Mouse (Mus musculus) thymus, postnatal 10 days (tissue): ENCODE results near the gene Ankrd26.

Experiments
- DNase-seq, 2 experiments: peaks; one replicate each; pipeline ENCODE4 v3.0.0; 2021; ENCODE audit warnings: low spot score in 2 of 2

The Ankrd26 gene

DNA sequence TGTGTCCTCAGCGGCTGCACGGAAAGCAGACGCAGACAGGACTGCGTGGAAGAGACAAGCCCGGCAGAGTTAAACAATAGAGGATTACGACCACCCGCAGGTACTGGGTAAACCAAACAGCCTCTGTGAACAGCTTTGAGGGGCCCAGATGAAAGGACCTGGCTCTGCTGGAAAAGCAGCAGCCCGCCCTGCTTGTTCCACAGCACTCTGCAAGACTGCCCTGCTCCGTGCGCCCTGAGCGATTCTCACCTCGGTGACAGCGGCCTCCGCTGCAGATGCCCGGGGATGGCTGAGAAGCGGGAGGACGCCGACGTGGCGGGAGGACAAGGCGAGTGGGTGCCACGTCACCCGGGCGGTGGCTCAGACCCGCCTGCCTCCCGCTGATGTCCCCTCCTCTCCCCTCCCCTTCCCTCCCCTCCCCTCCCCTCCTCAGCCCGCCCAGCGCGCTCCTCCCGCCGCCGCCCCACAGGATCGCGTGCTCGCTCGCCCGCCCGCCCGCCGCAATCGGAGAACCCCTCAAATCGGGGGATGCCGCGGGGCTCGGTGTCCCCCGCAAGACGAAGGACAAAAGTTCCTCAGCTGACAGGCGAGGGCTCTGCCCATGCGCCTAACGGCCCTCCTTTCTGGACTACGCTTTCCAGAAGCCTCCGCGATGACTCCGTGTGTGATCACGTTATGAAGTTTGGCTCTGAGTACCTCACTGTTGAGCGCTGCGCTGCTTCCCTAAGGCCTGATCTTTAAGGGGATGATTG lies 82.9 kb downstream of the Ankrd26 start, which contains the start of gene Zfp9:
Gene Zfp9 (minus strand): TSS at position 364 of the 752 bp plus-strand sequence.
- DNase-seq: peak in 1 of 2 experiments; percentile 17

DNA sequence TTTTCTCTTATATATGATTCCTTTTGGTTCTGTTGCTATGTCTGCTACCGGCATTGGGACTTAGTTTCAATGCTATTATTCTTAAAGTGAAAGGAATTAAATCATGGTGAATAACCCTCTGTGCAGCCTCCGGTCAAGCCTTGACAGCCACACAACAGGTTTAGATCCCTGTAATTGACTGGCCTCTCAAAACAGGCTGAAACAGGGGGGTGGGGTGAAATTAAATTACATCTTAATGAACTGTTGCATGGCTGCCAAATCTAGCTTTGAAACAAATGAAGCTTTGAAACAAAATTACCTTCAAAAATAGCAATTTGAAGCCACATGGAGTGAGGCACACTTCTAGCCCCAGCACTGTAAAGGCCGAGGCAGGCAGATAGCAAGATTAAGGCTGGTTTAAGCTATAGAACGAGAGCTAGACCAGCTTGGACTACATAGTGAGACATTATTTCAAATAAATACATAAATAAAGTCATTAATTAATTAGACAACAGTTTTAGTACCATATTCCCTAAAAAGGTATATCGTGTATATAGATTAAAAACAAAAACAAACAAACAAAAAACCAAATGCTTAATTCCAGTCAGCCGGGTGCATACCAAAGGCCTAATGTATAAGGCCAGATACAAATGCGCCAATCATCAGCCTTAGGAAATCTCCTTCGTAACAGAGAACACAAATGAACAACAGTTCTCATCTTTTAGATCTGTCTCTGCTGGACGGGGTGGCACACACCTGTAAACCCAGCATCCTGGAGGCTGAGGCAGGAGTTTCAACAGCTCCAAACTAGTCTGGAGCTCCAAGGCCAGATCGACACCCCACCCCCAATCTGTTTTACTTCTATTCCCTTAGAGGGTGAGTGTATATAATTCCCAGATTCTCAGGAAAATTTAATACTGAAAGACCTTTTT lies 83.9 kb downstream of the Ankrd26 start:
- DNase-seq: no peak

DNA sequence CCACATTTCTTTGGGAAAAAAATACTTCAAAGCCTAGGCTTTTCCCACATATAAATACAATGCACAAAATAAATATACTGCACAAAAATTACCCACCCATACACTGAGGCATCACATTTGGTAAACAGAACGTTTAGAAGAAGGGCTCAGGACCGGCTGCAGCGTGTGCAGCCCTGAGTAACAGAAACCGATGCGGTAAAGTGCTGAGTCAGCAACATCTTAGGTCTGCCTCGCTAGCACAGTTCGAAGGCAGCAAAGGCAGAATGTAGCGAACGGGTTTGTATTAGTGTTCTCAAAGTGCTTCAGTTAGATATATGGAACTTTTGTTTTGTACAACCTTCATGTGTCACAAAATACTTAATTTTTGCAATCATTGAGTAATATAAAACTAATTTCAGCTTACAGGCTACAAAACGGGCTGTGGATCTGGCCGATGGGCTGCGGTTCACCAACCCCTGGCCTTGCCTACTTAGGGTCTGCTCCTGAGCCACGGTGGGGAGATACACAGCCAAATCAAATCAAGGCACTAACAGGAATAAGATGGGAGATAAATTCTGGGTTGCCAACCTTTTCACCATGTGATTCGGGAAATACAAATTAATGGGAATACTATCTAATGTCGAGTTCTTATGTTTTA lies 99.8 kb downstream of the Ankrd26 start:
- DNase-seq: no peak

- no peak for DNase-seq
Observed at GRCm38 (mm10) chr6:118457726-118458125, 104.3 kb downstream of the Ankrd26 start.

DNA sequence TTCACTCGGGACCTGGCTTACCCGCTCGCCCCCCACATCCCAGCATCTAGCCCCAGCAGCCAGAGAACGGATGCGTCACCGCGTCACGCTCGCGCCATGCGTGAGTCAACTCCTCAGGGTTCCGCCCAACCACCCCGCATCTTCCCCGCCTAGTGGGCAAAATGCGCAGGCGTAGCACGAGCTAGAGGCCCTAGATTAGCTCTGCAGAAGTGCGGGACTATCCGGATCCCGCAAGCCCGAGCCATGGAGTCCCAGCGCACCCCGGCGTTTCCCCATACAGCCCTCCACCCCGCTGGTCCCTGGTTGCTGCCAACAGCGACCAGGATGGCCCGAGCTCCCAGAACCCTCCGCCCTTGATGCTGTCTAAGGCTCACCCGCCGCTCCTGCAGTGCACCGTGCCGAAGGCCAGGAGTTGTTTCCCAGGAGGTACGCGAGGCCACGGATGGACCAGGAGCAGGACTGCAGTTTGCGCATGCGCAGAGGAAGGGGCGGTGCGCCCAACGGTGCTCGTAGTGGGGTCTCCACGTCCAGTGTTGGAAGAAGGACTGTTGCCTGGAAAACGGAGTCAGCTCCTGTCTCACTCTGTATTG lies 106.9 kb downstream of the Ankrd26 start, which contains the start of gene Zfp248:
Gene Zfp248 (minus strand): TSS at position 487 of the 590 bp plus-strand sequence.
- DNase-seq: peak; percentile 60 to 78

DNA sequence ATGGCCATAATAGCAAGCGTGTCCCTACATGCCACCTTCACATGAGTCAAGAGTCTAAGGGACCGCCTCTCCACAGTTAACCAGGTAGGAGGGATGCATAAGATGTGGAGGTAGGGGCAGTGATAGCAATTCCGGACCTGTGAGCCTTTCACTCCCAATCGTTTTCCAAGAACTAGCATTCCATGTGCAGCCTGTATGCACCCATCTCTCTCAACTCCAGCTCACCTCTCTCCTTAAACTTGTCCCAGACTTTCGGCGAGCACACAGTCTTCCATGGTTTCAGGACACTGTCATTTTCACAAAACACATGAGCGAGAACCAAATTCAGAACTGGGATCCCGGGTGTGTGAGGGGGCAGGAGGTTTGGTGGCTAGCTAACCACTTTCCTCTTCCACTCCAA lies 107.6 kb downstream of the Ankrd26 start:
- DNase-seq: peak in 1 of 2 experiments; percentile 8
